Mouse (Mus musculus) adrenal gland, adult 2 months (tissue): ENCODE results near the gene Ubn1. TPM values are rescaled to one million over a fixed set of nuclear protein-coding genes. Genes with fewer than 3 reads are reported as not detected.

ENCODE experiments used
- DNase-seq: peaks from one replicate; pipeline ENCODE4 v3.0.0; 2021
- polyA plus RNA-seq: library from polyadenylated mRNA; depleted of rRNA; stranded (reverse); fragments of >200 nt; gene quantifications from 2 replicates; pipeline ENCODE4 v1.2.3, GENCODE M21; 2012
- total RNA-seq, 2 experiments: library from RNA; stranded (reverse); gene quantifications; 2 replicates each; pipeline ENCODE4 v1.2.3; 2021

Ubn1 gene
- total and polyA plus RNA-seq, 3 experiments = 18.6 to 34.0 (median 25.2) TPM

DNA sequence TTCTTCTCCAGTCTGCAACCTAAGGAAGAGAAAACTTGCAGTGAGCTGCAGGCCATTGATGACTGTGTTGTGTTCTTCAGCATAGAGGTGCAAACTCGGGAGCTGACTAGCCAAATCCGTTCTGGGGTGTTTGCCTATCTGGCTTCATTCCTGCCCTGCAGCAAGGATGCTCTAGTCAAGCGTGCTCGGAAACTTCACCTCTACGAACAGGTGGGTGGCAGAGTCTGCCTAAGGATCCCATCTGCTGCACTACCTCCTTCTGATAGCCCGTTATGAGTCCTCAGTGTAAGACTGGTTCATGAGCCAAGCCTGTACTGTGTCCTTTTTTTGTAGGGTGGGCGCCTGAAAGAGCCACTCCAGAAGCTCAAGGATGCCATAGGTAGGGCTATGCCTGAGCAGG lies 22.1 kb downstream of the Ubn1 start:
- DNase-seq = no peak

DNA sequence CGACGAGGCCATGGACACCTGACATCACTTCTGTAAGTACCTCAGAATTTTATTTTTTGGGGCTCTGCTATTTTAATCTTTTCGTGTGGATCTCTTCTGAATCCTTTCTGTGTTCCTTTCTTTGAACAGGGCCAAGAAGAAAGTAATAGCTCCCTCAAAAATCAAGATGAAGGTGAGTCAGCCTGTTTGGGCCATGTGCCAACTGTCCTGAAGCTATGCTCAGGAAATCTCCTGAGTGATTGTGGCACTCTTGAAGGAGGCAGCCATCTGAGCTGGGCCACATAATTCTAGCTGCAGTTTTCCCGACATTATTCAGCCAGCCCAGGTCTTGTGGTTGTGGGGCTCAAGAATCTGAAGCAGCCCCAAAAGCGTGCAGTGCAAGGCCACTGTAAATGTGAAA lies 24.5 kb downstream of the Ubn1 start:
- peak; percentile 51 for DNase-seq

DNA sequence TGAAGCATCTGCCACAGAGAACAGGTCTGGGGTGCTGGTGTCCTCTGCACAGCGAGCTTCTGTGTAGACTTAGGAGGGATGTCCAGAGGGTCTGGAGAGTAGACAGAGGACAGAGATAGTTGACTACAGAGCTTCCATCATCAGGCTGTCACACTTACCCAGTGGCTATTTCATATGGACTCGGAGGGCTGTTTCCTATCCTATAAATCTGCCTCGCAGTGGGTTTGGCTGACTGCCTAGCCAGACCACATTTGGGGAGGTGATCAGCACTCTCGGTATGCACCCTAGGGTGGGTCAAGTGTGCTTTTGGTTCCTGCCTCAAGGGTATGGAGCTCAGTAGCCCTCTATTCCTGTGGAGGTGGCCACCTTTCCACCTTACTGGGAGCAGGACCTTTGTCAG lies 35.3 kb downstream of the Ubn1 start:
- no peak for DNase-seq

DNA sequence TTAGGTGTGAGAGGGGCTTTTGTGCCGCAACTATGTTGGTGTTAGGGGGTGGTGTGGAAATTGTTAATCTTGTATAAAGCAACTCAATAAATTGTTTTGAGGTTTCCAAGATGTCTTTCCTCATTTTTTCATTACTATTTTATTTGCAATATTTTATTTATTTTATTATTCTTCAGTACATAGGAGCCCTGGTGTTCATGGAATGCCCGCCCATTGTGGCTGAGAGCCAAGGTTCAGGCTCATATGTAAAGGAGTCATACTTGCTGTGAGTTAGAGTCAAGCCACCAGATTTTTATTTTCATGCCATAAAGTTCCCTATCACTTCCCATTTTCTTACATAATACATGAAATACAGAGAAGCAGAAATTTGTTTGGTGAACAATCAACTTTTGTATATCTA lies 36.3 kb downstream of the Ubn1 start:
- DNase-seq = no peak

DNA sequence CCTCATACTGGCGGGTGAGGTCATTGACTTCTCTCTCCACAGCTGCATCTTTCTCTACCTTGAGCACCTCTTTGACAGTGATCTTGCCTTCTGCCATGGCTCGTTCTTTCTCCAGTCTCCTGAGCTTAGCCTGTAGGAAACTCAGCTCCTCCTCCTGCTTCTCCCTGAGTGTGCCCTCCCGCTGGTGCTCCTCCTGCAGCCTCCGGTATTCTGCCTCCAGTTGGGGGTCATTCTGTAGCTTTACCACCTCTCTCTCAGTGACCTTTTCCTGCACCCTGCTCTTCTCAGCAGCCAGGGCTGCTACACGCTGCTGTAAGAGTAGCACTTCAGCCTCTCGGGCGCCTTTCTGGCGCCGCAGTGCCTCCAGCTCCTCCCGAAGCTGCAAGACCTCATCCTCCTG lies 39.2 kb downstream of the Ubn1 start:
- DNase-seq = no peak

DNA sequence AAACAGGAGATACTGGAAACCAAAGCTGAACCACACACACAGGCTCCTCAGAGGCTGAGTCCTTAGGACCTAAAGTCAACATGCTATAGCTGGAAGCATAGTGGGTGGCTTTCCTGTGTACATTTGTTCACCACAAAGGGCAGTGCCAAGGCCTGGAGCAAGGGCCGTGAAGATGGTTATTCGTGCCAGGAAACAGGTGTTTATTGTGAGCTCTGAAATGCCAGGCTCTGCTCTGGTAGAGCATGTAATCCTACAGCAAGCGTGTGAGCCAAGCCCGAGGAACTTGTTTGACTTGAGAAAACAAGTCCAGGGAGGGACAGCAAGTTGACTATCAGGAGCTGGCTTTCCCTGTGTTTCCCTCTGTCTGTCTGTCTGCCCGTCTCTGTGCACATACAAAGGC lies 43.4 kb downstream of the Ubn1 start:
- no peak for DNase-seq

DNA sequence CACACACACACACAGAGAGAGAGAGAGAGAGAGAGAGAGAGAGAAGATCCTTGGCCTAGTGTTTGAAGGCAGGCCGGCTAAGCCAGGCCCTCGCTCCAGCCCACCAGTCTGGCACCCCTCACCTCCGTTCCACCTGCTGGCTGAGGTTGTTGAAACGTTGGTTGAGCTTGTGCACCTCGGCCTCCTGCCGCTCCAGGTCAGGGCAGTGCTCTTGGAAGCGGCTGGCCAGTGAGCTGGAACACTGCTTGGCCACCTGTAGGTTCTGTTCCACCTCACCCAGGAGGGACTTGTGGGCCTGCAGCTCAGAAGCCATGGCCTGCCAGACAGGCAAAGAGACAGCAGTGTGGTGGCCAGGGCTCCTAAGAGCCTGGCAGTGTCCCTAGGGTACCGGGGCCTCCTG lies 46.6 kb downstream of the Ubn1 start:
- DNase-seq = no peak

DNA sequence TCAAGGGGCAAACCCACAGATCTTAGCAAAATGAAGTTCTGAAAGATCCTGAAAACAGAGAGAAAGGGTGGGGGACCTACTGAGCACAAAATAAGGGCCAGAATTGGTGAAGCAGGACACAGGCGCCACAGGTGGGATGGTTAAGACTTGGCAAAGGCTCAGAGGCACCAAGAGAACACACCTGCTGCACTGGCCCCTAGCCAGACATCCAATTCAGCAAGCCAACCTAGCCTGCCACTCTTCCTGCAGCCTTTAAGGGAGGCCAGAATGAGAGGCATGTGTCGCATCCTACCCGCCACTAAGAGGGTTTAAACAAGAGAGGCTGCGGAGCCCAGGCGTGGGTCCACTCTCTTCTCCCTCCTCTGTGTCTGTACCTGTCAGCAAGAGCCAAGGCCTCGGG lies 51.1 kb downstream of the Ubn1 start:
- DNase-seq = no peak

DNA sequence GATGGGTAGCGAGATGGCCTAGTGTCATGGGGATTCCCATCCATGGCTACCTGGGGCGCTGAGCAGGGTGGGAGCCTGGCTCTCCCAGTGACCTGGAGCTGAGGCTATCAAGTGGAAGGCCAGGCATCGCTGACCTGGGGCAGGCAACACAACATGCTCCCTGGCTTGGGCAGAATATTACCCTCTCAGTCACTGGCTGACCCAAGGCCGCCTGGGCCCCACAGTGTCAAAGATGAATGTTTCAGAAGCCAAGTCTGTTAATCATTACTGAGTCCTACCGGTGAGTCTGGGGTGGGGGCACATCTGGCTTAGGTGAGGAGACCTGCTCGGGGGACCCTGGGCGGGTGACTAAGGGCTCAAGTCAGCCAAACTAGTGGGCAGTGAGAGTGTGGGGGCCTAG lies 60.0 kb downstream of the Ubn1 start:
- no peak for DNase-seq

DNA sequence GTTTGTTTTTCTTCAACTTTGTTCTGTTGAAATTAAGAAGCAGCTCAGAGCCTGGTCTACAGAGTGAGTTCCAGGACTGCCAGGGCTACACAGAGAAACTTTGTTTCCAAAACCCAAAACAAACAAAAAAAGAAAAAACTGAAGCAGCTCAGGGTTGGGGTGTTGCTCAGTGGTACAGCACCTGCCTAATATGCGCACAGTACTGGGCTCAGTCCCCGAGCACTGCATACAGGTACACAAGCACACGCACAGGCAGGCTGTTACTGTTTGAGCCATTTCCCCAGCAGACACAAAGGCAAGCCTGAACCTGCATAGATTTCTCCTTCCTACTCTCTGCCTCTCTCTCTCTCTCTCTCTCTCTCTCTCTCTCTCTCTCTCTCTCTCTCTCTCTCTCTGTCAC lies 61.2 kb downstream of the Ubn1 start:
- DNase-seq = no peak

DNA sequence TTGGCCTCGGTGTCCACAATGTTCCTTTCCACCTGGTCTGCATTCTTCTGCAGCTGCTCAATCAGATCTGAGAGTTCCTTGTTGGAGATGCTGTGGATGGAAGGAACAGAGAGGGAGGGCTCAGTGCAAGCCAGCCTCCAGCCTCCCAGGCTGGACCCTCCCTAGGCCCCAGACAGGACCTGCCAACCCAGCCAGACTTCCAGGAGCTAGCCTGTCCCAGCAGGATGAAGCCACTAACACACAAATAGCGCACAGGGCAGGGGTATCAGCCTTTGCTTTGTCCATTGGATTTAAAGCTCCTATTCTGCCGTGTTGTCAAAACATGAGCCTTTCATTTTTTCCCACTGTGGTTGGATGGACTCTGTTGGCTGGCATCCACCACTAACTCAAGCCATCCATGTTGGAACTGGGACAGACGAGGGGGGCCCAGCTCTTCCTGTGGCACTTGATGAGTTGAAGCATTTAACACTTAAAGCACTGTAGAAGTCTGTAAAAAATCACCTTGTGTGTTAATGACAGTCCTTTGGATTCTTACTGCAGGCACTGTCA lies 63.2 kb downstream of the Ubn1 start:
- DNase-seq = no peak

DNA sequence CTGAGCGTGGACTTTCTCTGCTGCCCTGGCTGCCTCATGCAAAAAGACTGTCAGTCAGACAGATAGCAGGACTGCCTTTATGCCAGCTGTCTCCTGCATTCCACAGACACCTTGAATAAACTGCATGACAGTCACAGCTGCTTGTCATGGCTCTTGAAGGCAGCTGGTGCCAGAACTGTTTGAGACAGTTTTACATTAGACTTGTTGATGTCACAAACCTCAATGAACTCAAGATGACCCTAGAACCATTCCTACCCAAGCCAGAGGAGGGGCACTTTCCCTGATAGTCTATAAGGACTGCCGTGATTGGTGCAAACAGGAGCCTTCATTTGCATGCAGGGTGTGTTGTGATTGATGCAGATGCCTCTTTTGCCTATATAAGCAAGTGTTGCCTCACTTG lies 63.7 kb downstream of the Ubn1 start:
- DNase-seq = no peak

DNA sequence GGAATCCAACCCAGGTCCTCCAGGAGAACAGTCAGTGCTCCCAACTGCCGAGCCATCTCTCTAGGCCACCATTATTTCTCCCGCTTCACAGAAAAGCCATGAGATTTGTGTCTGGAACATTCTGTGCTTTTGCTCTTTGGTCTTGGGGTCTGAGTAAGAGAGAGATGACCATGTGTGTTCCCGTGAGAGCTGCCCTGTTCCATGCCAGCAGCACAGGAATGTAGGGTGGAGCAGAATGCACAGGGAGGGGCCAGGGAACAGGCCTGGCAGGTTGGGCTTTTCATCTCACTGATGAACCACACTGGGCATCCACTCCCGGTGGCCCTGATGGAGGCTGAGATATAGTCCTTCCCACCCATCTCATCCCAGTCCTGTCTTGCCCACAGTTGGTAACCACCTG lies 69.5 kb downstream of the Ubn1 start:
- DNase-seq = no peak

DNA sequence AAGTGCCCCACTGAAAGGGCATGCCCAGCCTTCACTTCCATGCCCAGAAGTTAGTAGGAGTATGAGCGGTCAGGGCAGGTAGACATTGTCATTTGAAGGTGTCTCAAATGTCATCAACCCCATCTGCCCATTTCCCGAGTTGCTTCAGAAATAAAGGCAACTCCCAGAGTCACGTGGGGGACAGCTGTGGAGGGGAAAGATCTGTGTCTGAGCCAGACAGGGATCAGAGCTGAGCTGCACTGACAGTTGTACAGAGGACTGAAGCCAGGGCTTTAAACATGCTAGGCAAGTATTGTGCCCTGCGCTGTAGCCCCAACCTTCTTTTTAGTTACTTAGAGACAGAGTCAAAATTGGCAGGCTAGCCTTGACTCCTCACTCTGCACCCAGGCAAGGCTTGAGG lies 70.0 kb downstream of the Ubn1 start:
- no peak for DNase-seq

DNA sequence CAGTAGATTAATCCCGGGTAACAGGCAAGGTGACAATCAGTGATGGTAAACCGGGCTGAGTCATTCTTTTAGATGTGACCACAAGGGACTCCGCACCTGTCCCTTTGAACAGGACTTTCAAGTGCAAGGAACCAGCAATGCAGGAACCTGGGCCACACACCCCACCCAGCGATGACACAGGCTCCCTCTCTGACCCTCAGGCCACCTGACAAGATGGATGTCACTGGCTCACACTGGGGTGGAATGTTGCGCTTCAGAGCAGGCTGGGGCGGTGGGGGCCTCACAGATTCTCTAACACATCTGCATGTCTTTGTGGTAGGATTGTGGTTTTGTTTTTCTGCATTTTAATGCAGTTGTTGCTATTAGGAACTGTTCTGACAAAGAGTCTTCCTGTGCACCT lies 73.6 kb downstream of the Ubn1 start:
- DNase-seq = no peak

DNA sequence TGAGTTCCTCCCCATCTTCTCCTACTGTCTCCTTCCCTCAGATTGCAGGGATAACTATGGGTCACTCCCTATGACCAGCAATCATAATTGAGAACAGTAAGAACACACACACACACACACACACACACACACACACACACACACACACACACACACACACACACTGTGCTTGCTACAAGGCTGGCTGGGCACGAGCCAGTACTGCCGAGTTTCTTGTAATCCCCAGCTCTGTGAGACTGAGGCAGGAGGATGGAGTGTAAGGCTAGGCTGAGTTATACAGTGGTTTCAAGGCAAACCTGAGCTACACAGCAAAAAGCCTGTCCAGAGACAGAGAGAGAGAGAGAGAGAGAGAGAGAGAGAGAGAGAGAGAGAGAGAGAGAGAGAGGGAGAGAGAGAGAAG lies 80.3 kb downstream of the Ubn1 start:
- no peak for DNase-seq

DNA sequence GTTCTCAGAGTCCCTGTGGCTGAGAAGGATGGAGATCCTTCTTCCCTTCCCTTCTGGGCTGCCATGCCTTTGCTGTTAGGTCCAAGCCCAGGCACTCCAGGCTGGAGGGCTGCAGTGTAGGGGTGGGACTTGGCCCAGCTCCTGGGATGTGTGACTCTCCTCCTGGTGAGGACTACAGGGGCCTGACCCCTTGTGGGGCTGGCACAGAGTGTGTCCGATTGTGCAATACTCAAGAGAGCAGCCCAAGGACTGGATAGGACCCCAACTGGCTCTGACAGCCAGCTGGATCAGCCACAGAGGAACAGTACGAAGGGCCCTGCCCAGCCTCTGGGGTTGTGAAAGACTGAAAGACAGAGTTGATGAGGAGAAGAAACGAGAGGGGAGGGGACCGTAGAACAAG lies 80.9 kb downstream of the Ubn1 start:
- peak; percentile 82 for DNase-seq

DNA sequence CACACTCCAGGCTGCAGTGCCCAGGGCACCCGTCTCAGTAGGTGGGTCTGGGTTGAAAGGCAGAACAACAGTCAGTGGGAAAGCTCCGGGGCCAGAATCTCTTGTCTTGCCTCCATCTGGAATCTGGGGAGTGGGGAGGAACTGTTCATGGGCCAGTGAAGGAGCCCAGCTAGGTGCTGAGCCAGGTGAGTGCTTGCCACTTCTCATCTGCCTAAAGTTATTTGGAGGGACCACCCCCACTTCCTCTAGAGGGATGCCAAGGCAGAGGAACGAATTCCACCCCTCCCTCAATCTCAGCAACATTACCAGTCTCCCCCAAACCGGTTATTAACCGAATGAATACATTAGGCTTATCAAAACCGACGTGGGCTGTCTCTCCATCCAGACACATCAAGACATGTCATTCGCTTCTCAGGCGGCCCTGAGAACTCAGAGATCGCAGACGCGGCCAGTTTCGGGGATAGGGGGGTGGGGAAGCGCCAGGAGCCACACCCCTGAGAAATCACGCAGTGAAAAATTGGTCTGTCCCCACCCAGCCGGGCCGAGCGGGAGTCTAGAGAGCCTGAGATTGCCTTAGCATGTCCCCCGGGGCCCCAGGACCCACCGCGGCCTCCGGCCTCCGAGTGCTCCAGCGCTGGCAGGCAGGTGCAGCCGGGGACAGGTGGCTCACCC lies 81.5 kb downstream of the Ubn1 start:
- no peak for DNase-seq

DNA sequence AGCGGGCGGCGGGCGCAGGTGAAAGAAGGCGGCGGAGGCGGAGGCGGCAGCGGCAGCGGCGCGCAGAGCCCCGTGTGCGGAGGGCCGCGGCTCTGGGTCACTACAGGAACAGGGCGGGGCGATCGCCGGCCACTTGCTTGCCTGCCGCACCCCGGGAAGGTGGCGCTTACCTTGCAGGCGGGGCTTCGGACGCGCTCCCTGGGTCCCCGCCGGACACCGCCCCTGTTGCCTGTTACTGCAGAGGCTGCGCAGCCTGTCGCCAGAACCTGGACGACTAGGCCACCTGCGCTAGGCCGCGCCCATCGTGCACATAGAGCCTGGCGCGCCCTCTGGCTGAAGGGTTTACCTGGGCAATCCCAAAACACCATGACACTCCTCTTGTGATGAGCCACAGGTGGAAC lies 82.5 kb downstream of the Ubn1 start, which contains the start of gene Ppl:
Gene Ppl (minus strand): TSS at position 21 of the 401 bp plus-strand sequence.
- DNase-seq = peak; percentile 69

DNA sequence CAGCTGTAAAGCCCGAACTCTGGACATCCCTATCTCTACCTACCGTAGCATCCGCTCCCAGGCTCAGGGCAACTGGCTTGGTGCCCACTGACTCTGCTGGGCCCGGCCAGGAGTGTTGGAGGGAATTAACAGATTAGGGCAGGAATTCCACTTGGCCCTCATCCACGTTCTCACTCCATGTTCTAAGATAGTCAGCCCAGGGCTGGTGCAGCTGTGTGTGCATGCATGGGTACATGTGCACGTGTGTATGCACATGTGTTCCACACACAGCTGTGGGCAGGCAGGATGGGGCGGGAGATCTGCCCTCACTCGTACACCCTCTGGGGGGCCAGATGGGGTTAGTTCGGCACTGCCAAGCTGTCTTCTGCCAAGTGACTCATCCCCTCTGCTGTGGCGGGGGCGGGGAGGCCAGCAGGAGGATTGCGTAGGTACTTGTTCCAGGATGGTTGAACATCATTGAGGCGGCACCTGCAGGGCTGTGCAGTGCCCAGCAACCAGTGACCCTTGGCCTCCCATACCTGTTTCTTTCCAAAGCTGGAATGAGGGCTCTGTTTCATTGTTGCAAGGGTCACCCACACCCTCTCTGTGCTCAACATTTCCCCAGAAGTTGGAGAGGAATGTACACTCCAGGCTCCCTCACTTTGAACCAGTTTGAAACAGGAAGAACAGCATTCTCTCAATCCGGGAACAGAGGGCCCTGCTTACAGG lies 84.9 kb downstream of the Ubn1 start:
- peak; percentile 87 for DNase-seq

DNA sequence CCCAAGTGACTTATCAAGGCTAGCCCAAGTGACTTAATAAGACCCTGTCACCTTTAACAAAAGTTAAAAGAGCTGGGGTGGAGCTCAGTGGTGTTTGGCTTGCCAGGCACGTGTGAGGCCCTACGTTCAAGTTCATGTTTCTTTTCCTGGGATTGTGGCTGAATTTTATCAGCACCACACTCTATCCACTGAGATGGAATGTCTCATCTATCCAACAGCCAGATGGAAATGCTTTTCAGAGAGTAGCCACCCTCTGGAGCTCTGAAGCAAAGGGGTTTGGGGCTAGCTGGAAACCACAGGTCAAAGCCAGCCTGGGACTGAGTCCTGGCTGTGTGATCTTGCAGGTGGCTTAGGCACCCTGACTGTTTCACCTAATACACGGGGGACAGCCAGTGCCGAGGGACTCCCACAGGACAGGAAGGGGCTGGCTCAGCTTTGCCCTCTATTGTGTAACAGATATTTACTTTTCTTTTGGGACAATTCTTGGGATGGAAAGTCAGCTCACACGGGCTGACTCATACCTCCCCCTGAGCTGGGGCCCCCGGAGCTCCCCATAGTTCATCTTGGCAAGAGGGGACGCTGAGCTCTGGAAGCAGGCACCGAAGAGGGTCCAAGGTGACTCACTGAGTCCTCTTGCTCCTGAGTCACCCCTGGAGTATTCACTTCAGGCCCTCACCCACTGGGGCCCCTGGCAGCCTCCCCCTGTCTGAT lies 85.8 kb downstream of the Ubn1 start:
- peak; percentile 53 for DNase-seq
